Mouse (Mus musculus): ENCODE measurements around the gene Hoxc12. TPM values are rescaled to one million over a fixed set of nuclear protein-coding genes. Genes with fewer than 3 reads are reported as not detected.

Hoxc12 gene
- not detected in 2 replicates for polyA plus RNA-seq (2015; fragmentation: Nextera tagmentation; extraction: Ambion mirVana)

- no peak within 1 kb of the TSS for H3K27ac ChIP-seq (ENCODE audit: low read length)
- 2% methylated on average over 31 of the region's 31 CpGs for WGBS
- no peaks in the 10 kb centered on the region for H3K4me1 ChIP-seq (ENCODE audit: control insufficient read depth, insufficient read depth, low read length)
- no peaks in the 10 kb centered on the region for H3K36me3 ChIP-seq (ENCODE audit: control insufficient read depth, insufficient read depth)
- no peaks in the 10 kb centered on the region for H3K9me3 ChIP-seq (replicated peaks; ENCODE audit: control insufficient read depth, low read length)
- H3K9ac ChIP-seq (ENCODE audit: low read length) = no peak within 1 kb of the TSS
- no peak within 1 kb of the TSS for H3K4me2 ChIP-seq (ENCODE audit: low read depth, low read length)
- ATAC-seq (replicated peaks; ENCODE audit: extremely low read depth, insufficient read depth, low FRiP score) = no peak
- no peak within 1 kb of the TSS for H3K4me3 ChIP-seq (ENCODE audit: low read length)
- H3K27me3 ChIP-seq (ENCODE audit: control insufficient read depth, insufficient read depth, low read length) = peaks cover 99% of the 10 kb centered on the region
Measured at GRCm38 (mm10) chr15:102936279-102936972, at the start of gene Hoxc12. Gene Hoxc12, plus strand, starts transcription at chr15:102936757.

DNA sequence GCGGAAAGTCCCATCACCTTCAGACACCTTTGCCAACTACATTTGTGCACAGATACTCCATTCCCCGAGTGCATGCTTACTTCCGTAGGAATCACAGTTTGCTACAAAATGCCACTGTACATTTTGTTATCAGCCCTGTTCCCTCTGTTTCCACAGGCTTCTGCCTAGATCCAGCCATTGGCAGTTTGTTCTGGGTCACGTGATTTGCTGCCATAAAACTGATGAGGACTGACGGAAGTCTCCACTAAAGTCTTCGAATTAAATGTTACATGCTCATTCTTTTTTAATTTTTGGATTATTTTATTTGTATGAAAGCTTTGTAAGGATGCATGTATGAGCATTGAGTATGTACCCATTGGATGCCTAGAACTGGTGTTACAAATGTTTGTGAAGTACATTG, 41.4 kb upstream of the Hoxc12 start:
- no peaks in the 10 kb centered on the region for H3K9me3 ChIP-seq (replicated peaks; ENCODE audit: control insufficient read depth, low read length)
- H3K4me3 ChIP-seq (ENCODE audit: low read length) = no peak overlapping the region
- H3K27ac ChIP-seq (ENCODE audit: low read length) = no peak overlapping the region
- H3K4me1 ChIP-seq (ENCODE audit: control insufficient read depth, insufficient read depth, low read length) = no peaks in the 10 kb centered on the region
- peaks cover 28% of the 10 kb centered on the region for H3K27me3 ChIP-seq (ENCODE audit: control insufficient read depth, insufficient read depth, low read length)
- H3K36me3 ChIP-seq (ENCODE audit: control insufficient read depth, insufficient read depth) = no peaks in the 10 kb centered on the region
- no peak overlapping the region for H3K9ac ChIP-seq (ENCODE audit: low read length)
- no peak for ATAC-seq (replicated peaks; ENCODE audit: extremely low read depth, insufficient read depth, low FRiP score)
- 84% methylated on average over 6 of the region's 6 CpGs for WGBS
- no peak overlapping the region for H3K4me2 ChIP-seq (ENCODE audit: low read depth, low read length)

GRCm38 (mm10) chr15:102904946-102905345, 31.6 kb upstream of the Hoxc12 start:
- Histone ChIP-seq H3K36me3 (ENCODE audit: control insufficient read depth, insufficient read depth) (no peaks in the 10 kb centered on the region), H3K27me3 (ENCODE audit: control insufficient read depth, insufficient read depth, low read length) (peaks cover 69% of the 10 kb centered on the region), H3K4me2 (ENCODE audit: low read depth, low read length) (no peak overlapping the region), H3K9me3 (replicated peaks; ENCODE audit: control insufficient read depth, low read length) (no peaks in the 10 kb centered on the region), H3K9ac (ENCODE audit: low read length) (no peak overlapping the region), H3K4me1 (ENCODE audit: control insufficient read depth, insufficient read depth, low read length) (no peaks in the 10 kb centered on the region), H3K27ac (ENCODE audit: low read length) (no peak overlapping the region), H3K4me3 (ENCODE audit: low read length) (no peak overlapping the region)
- ATAC-seq (replicated peaks; ENCODE audit: extremely low read depth, insufficient read depth, low FRiP score) = no peak; the same call in 1 of the 2 replicates
- WGBS = 4% methylated on average over 1 of the region's 1 CpGs

DNA sequence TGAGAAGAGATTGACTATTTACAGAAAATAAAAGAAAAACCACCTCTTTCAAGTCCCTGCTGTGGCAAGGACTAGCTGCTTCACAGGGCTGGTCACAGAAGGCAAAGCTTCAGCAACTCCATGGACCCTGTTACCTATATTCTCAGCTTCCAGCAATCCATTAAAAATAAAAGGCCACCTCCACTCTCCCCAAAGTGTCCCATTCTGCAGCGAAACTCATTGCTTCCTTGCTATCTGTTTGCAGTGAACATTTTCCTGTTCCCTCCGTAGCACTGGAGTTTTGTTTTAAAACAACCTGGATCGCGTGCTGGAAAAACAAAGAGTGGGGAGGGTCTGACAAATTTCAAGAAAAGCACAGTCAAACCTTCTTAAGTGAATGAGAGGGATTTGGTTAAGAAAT, 27.0 kb upstream of the Hoxc12 start:
- Histone ChIP-seq H3K4me1 (ENCODE audit: control insufficient read depth, insufficient read depth, low read length) (no peaks in the 10 kb centered on the region), H3K4me3 (ENCODE audit: low read length) (no peak overlapping the region), H3K9me3 (replicated peaks; ENCODE audit: control insufficient read depth, low read length) (no peaks in the 10 kb centered on the region), H3K9ac (ENCODE audit: low read length) (no peak overlapping the region), H3K27me3 (ENCODE audit: control insufficient read depth, insufficient read depth, low read length) (peaks cover 82% of the 10 kb centered on the region), H3K36me3 (ENCODE audit: control insufficient read depth, insufficient read depth) (no peaks in the 10 kb centered on the region), H3K4me2 (ENCODE audit: low read depth, low read length) (no peak overlapping the region), H3K27ac (ENCODE audit: low read length) (no peak overlapping the region)
- no peak for ATAC-seq (replicated peaks; ENCODE audit: extremely low read depth, insufficient read depth, low FRiP score)
- WGBS = under 1% methylated on average over 4 of the region's 4 CpGs

- H3K27me3 ChIP-seq (ENCODE audit: control insufficient read depth, insufficient read depth, low read length) = peaks cover 85% of the 10 kb centered on the region
- under 1% methylated on average over 18 of the region's 18 CpGs for WGBS
- no peaks in the 10 kb centered on the region for H3K4me1 ChIP-seq (ENCODE audit: control insufficient read depth, insufficient read depth, low read length)
- no peaks in the 10 kb centered on the region for H3K9me3 ChIP-seq (replicated peaks; ENCODE audit: control insufficient read depth, low read length)
- no peak for ATAC-seq (replicated peaks; ENCODE audit: extremely low read depth, insufficient read depth, low FRiP score)
- no peak overlapping the region for H3K27ac ChIP-seq (ENCODE audit: low read length)
- no peak overlapping the region for H3K4me3 ChIP-seq (ENCODE audit: low read length)
- H3K9ac ChIP-seq (ENCODE audit: low read length) = no peak overlapping the region
- no peaks in the 10 kb centered on the region for H3K36me3 ChIP-seq (ENCODE audit: control insufficient read depth, insufficient read depth)
- no peak overlapping the region for H3K4me2 ChIP-seq (ENCODE audit: low read depth, low read length)
Measured at GRCm38 (mm10) chr15:102910038-102910437, 26.5 kb upstream of the Hoxc12 start.

- Histone ChIP-seq H3K4me2 (ENCODE audit: low read depth, low read length) (no peak overlapping the region), H3K4me3 (ENCODE audit: low read length) (no peak overlapping the region), H3K4me1 (ENCODE audit: control insufficient read depth, insufficient read depth, low read length) (no peaks in the 10 kb centered on the region), H3K9me3 (replicated peaks; ENCODE audit: control insufficient read depth, low read length) (no peaks in the 10 kb centered on the region), H3K27me3 (ENCODE audit: control insufficient read depth, insufficient read depth, low read length) (peaks cover 82% of the 10 kb centered on the region), H3K27ac (ENCODE audit: low read length) (no peak overlapping the region), H3K36me3 (ENCODE audit: control insufficient read depth, insufficient read depth) (no peaks in the 10 kb centered on the region), H3K9ac (ENCODE audit: low read length) (no peak overlapping the region)
- ATAC-seq (replicated peaks; ENCODE audit: extremely low read depth, insufficient read depth, low FRiP score) = no peak
- 3% methylated on average over 22 of the region's 22 CpGs for whole genome bisulfite sequencing
Measured at GRCm38 (mm10) chr15:102910496-102911095, 26.0 kb upstream of the Hoxc12 start.

GRCm38 (mm10) chr15:102913038-102913585, 23.4 kb upstream of the Hoxc12 start:
- WGBS = 1% methylated on average over 19 of the region's 19 CpGs
- no peak for ATAC-seq (replicated peaks; ENCODE audit: extremely low read depth, insufficient read depth, low FRiP score)

GRCm38 (mm10) chr15:102917972-102918572, 18.5 kb upstream of the Hoxc12 start:
- Histone ChIP-seq H3K9ac (ENCODE audit: low read length) (no peak overlapping the region), H3K27ac (ENCODE audit: low read length) (no peak overlapping the region), H3K4me1 (ENCODE audit: control insufficient read depth, insufficient read depth, low read length) (peaks cover 3% of the 10 kb centered on the region; the same call in 1 of the 2 replicates), H3K36me3 (ENCODE audit: control insufficient read depth, insufficient read depth) (no peaks in the 10 kb centered on the region), H3K4me3 (ENCODE audit: low read length) (no peak overlapping the region), H3K9me3 (replicated peaks; ENCODE audit: control insufficient read depth, low read length) (no peaks in the 10 kb centered on the region; the same call in 1 of the 2 replicates), H3K4me2 (ENCODE audit: low read depth, low read length) (no peak overlapping the region), H3K27me3 (ENCODE audit: control insufficient read depth, insufficient read depth, low read length) (peaks cover 90% of the 10 kb centered on the region)
- no peak for ATAC-seq (replicated peaks; ENCODE audit: extremely low read depth, insufficient read depth, low FRiP score)
- under 1% methylated on average over 20 of the region's 20 CpGs for WGBS

More at GRCm38 (mm10) chr15:102913038-102913585, 23.4 kb upstream of the Hoxc12 start:
- no peaks in the 10 kb centered on the region; the same call in 1 of the 2 replicates for H3K9me3 ChIP-seq (replicated peaks; ENCODE audit: control insufficient read depth, low read length)
- peaks cover 86% of the 10 kb centered on the region for H3K27me3 ChIP-seq (ENCODE audit: control insufficient read depth, insufficient read depth, low read length)
- H3K27ac ChIP-seq (ENCODE audit: low read length) = no peak overlapping the region
- no peaks in the 10 kb centered on the region for H3K36me3 ChIP-seq (ENCODE audit: control insufficient read depth, insufficient read depth)
- no peak overlapping the region for H3K4me2 ChIP-seq (ENCODE audit: low read depth, low read length)
- no peaks in the 10 kb centered on the region for H3K4me1 ChIP-seq (ENCODE audit: control insufficient read depth, insufficient read depth, low read length)
- no peak overlapping the region for H3K9ac ChIP-seq (ENCODE audit: low read length)
- no peak overlapping the region for H3K4me3 ChIP-seq (ENCODE audit: low read length)
